8 mouse cellular contexts compared by ENCODE assay signal in genomic region chr11:29267824-29268223, GRCm38 (mm10). TPM values are rescaled to one million over a fixed set of nuclear protein-coding genes. Genes with fewer than 3 reads are reported as not detected.
DNase-seq lines count a peak whose midpoint lies in the region; ATAC-seq and TF ChIP-seq lines count a peak whose summit lies in the region.

No protein-coding gene starts in this region.

- no peak for TF ChIP-seq POLR2A in liver, adult 2 months (IDR thresholded peaks at IDR 0.05; ENCODE audit: extremely low read depth, insufficient read depth, low read length)

- no peak overlapping the region for H3K4me3 ChIP-seq in liver, adult 2 months (ENCODE audit: insufficient read depth, low read depth, low read length)
- no peak overlapping the region for H3K4me3 ChIP-seq in liver, embryonic 11.5 days (ENCODE audit: low read depth, low read length)
- H3K4me3 ChIP-seq in hindbrain, embryonic 15.5 days: no peak overlapping the region
- no peak overlapping the region for H3K4me3 ChIP-seq in limb, embryonic 11.5 days (ENCODE audit: low read depth, low read length)
- no peak overlapping the region for H3K4me3 ChIP-seq in neural tube, embryonic 14.5 days (ENCODE audit: low read depth, low read length)

- H3K4me1 ChIP-seq in liver, adult 2 months (ENCODE audit: control insufficient read depth, insufficient read depth, low read length): no peaks in the 10 kb centered on the region
- H3K4me1 ChIP-seq in liver, embryonic 11.5 days (replicated peaks; ENCODE audit: control insufficient read depth, insufficient read depth, low read length): no peaks in the 10 kb centered on the region
- no peaks in the 10 kb centered on the region for H3K4me1 ChIP-seq in hindbrain, embryonic 15.5 days (replicated peaks)
- no peaks in the 10 kb centered on the region for H3K4me1 ChIP-seq in limb, embryonic 11.5 days (ENCODE audit: control insufficient read depth, insufficient read depth, low read length)
- no peaks in the 10 kb centered on the region for H3K4me1 ChIP-seq in neural tube, embryonic 14.5 days (ENCODE audit: control insufficient read depth, insufficient read depth, low read length)

- no peaks in the 10 kb centered on the region for H3K9me3 ChIP-seq in liver, embryonic 11.5 days (ENCODE audit: control insufficient read depth, low read length)
- no peaks in the 10 kb centered on the region for H3K9me3 ChIP-seq in hindbrain, embryonic 15.5 days
- no peaks in the 10 kb centered on the region for H3K9me3 ChIP-seq in limb, embryonic 11.5 days (ENCODE audit: control insufficient read depth, low read length)
- H3K9me3 ChIP-seq in neural tube, embryonic 14.5 days (ENCODE audit: control insufficient read depth, low read length): no peaks in the 10 kb centered on the region

- H3K27ac ChIP-seq in liver, adult 2 months (replicated peaks; ENCODE audit: insufficient read depth, low read depth, low read length): no peak overlapping the region
- H3K27ac ChIP-seq in liver, embryonic 11.5 days (ENCODE audit: low read depth, low read length): no peak overlapping the region
- no peak overlapping the region for H3K27ac ChIP-seq in hindbrain, embryonic 15.5 days (replicated peaks)
- H3K27ac ChIP-seq in limb, embryonic 11.5 days (replicated peaks; ENCODE audit: low read depth, low read length): no peak overlapping the region
- no peak overlapping the region for H3K27ac ChIP-seq in neural tube, embryonic 14.5 days (ENCODE audit: low read depth, low read length)

- no peak overlapping the region for H3K4me2 ChIP-seq in liver, embryonic 11.5 days
- no peak overlapping the region for H3K4me2 ChIP-seq in hindbrain, embryonic 15.5 days
- no peak overlapping the region for H3K4me2 ChIP-seq in limb, embryonic 11.5 days (ENCODE audit: low read depth, severe bottlenecking)
- no peak overlapping the region for H3K4me2 ChIP-seq in neural tube, embryonic 14.5 days (ENCODE audit: low read depth, low read length)

- TF ChIP-seq CTCF in liver, adult 2 months (IDR thresholded peaks at IDR 0.05; ENCODE audit: low read depth, low read length): peak; percentile 38; the same call in 1 of the 2 replicates

- H3K27me3 ChIP-seq in liver, adult 2 months (ENCODE audit: control insufficient read depth, insufficient read depth, low read length): no peaks in the 10 kb centered on the region
- H3K27me3 ChIP-seq in liver, embryonic 11.5 days (replicated peaks; ENCODE audit: control insufficient read depth, insufficient read depth, low read length): no peaks in the 10 kb centered on the region
- no peaks in the 10 kb centered on the region for H3K27me3 ChIP-seq in hindbrain, embryonic 15.5 days
- no peaks in the 10 kb centered on the region for H3K27me3 ChIP-seq in limb, embryonic 11.5 days (ENCODE audit: control insufficient read depth, insufficient read depth, low read length)
- H3K27me3 ChIP-seq in neural tube, embryonic 14.5 days (ENCODE audit: control insufficient read depth, insufficient read depth, low read length): no peaks in the 10 kb centered on the region

- 12% methylated on average over 3 of the region's 3 CpGs for WGBS in liver, adult 2 months
- 27% methylated on average over 3 of the region's 3 CpGs for WGBS in liver, embryonic 11.5 days
- WGBS in hindbrain, embryonic 15.5 days: 33% methylated on average over 3 of the region's 3 CpGs
- 31% methylated on average over 3 of the region's 3 CpGs for WGBS in limb, embryonic 11.5 days
- 26% methylated on average over 3 of the region's 3 CpGs for WGBS in neural tube, embryonic 14.5 days

- no peaks in the 10 kb centered on the region for H3K36me3 ChIP-seq in liver, adult 2 months (ENCODE audit: control insufficient read depth, insufficient read depth, low read length)
- no peaks in the 10 kb centered on the region for H3K36me3 ChIP-seq in liver, embryonic 11.5 days (ENCODE audit: control insufficient read depth, insufficient read depth, low read length)
- H3K36me3 ChIP-seq in hindbrain, embryonic 15.5 days: no peaks in the 10 kb centered on the region
- H3K36me3 ChIP-seq in limb, embryonic 11.5 days (ENCODE audit: control insufficient read depth, insufficient read depth, low read length): no peaks in the 10 kb centered on the region
- H3K36me3 ChIP-seq in neural tube, embryonic 14.5 days (ENCODE audit: control insufficient read depth, insufficient read depth, low read length): no peaks in the 10 kb centered on the region

- ATAC-seq in liver, embryonic 11.5 days (replicated peaks; ENCODE audit: low FRiP score): no peak
- ATAC-seq in hindbrain, embryonic 15.5 days (ENCODE audit: low FRiP score, low read depth): 0 out of 2 replicates have a peak, but pooled peaks have one; percentile 45
- ATAC-seq in limb, embryonic 11.5 days (ENCODE audit: insufficient number of reproducible peaks, low FRiP score, low TSS enrichment, low read depth): no peak
- peak; percentile 79; the same call in 1 of the 2 replicates for ATAC-seq in neural tube, embryonic 14.5 days (ENCODE audit: low read depth)

- DNase-seq in liver, adult 2 months (ENCODE audit: extremely low read depth, low read depth, low spot score): peak; percentile 34
- no peak for DNase-seq in liver, embryonic 11.5 days (ENCODE audit: low spot score)
- peak; percentile 55 for DNase-seq in R1 (ENCODE audit: low read depth, low spot score)
- peak; percentile 83 for DNase-seq in embryo, embryonic 10.5 days (ENCODE audit: low spot score)
- peak; percentile 43 for DNase-seq in limb, embryonic 11.5 days (ENCODE audit: low spot score)
- DNase-seq in thymus, postnatal 4 days: no peak

- no peaks in the 10 kb centered on the region for H3K79me2 ChIP-seq in liver, adult 2 months (ENCODE audit: control insufficient read depth, insufficient read depth, low read length)

- no peak overlapping the region for H3K9ac ChIP-seq in liver, adult 2 months (ENCODE audit: low read depth, low read length)
- H3K9ac ChIP-seq in liver, embryonic 11.5 days (ENCODE audit: low read depth, low read length): no peak overlapping the region
- H3K9ac ChIP-seq in hindbrain, embryonic 15.5 days: no peak overlapping the region
- H3K9ac ChIP-seq in limb, embryonic 11.5 days (ENCODE audit: low read length): no peak overlapping the region
- H3K9ac ChIP-seq in neural tube, embryonic 14.5 days (replicated peaks; ENCODE audit: low read depth, low read length): no peak overlapping the region

RNA-seq across cellular contexts. Expression of gene Cfap36, which starts 20.6 kb away (rescaled TPM):
- 11.8 and 18.4 TPM in 2 replicates for total RNA-seq in liver, adult 2 months (2014; rRNA removed)
- 2.7 and 4.6 TPM in 2 replicates for polyA plus RNA-seq in liver, adult 2 months (2012; rRNA removed)
- 29.9 and 31.6 TPM in 2 replicates for polyA plus RNA-seq in liver, embryonic 11.5 days (2014; fragmentation: Nextera tagmentation; extraction: Ambion mirVana)
- 125 and 127 TPM in 2 replicates for polyA plus RNA-seq in hindbrain, embryonic 15.5 days (2015; fragmentation: Nextera tagmentation; extraction: Ambion mirVana)
- polyA plus RNA-seq in limb, embryonic 11.5 days (2014; fragmentation: Nextera tagmentation; extraction: Ambion mirVana): 61.4 and 62.0 TPM in 2 replicates
- polyA plus RNA-seq in neural tube, embryonic 14.5 days (2014; fragmentation: Nextera tagmentation; extraction: Ambion mirVana): 123 and 141 TPM in 2 replicates

Comparison
In these comparisons a context has a peak if more than half of its experiments do, and no peak if none do; other contexts are left out.
1. DNase-seq: peak in liver, adult 2 months (single experiment), R1 (single experiment), embryo, embryonic 10.5 days (single experiment) and limb, embryonic 11.5 days (single experiment); none in liver, embryonic 11.5 days (single experiment) and thymus, postnatal 4 days (single experiment).
2. ATAC-seq: peak in hindbrain, embryonic 15.5 days (single experiment) and neural tube, embryonic 14.5 days (single experiment); none in liver, embryonic 11.5 days (single experiment) and limb, embryonic 11.5 days (single experiment).